Mouse (Mus musculus): ENCODE measurements around the gene Orai2. TPM values are rescaled to one million over a fixed set of nuclear protein-coding genes. Genes with fewer than 3 reads are reported as not detected.
"Not testable (repeated sequence)": the region's sequence is repeated elsewhere in the genome, so short reads cannot be mapped to it uniquely, and the experiment has no call there.

Orai2 gene
- total and polyA plus RNA-seq, 3 experiments = 33.6 to 35.7 TPM; not detected in 1

GRCm38 (mm10) chr5:136163807-136164474, 6.6 kb downstream of the Orai2 start (continued):
- no peak for TF ChIP-seq RCOR1 (IDR thresholded peaks at IDR 0.05; ENCODE audit: low read depth, low read length)

GRCm38 (mm10) chr5:136160084-136160483, 10.4 kb downstream of the Orai2 start:
- not testable (repeated sequence) for DNase-seq (ENCODE audit: low read depth, low spot score); H3K27ac ChIP-seq (ENCODE audit: control insufficient read depth, low read depth, low read length); H3K27me3 ChIP-seq (ENCODE audit: control insufficient read depth in 1 of 2, insufficient read depth in 2 of 2, low read length in 2 of 2); H3K4me1 ChIP-seq (ENCODE audit: control insufficient read depth in 1 of 2, insufficient read depth in 2 of 2, low read length in 2 of 2); H3K79me2 ChIP-seq (ENCODE audit: control insufficient read depth, insufficient read depth, low read length, poor library complexity); H3K9me3 ChIP-seq (replicated peaks; ENCODE audit: insufficient read depth, low read length); H3K36me3 ChIP-seq (ENCODE audit: control insufficient read depth in 1 of 2, insufficient read depth in 2 of 2, low read length in 2 of 2); H3K4me3 ChIP-seq (ENCODE audit: control insufficient read depth in 1 of 2, insufficient read depth in 1 of 2, low read depth in 2 of 2, low read length in 2 of 2); H3K9ac ChIP-seq (ENCODE audit: control insufficient read depth, low read depth, low read length, poor library complexity, severe bottlenecking)

- no peak for TF ChIP-seq USF1 (IDR thresholded peaks at IDR 0.05; ENCODE audit: low read depth, low read length)
- TF ChIP-seq ZNF384 (IDR thresholded peaks at IDR 0.05; ENCODE audit: low read depth, low read length) = no peak
- no peak for TF ChIP-seq MYC (IDR thresholded peaks at IDR 0.05; ENCODE audit: low read depth, low read length)
- no peak for TF ChIP-seq TCF12 (IDR thresholded peaks at IDR 0.05; ENCODE audit: low read depth, low read length)
- no peak for TF ChIP-seq MYB (IDR thresholded peaks at IDR 0.05; ENCODE audit: low read depth, low read length)
- TF ChIP-seq KAT2A (conservative IDR thresholded peaks at IDR 0.05; ENCODE audit: low read depth, low read length) = no peak
- TF ChIP-seq TBP (IDR thresholded peaks at IDR 0.05; ENCODE audit: low read depth, low read length) = no peak
- TF ChIP-seq EP300 (IDR thresholded peaks at IDR 0.05; ENCODE audit: low read depth in 1 of 2, low read length in 2 of 2) = no peak
- TF ChIP-seq MAX (IDR thresholded peaks at IDR 0.05; ENCODE audit: low read length) = no peak
- TF ChIP-seq NRF1 (IDR thresholded peaks at IDR 0.05; ENCODE audit: insufficient read depth, low read depth, low read length, poor library complexity, severe bottlenecking) = no peak
- no peak for TF ChIP-seq POLR2AphosphoS2 (IDR thresholded peaks at IDR 0.05; ENCODE audit: low read length)
- TF ChIP-seq CTCF (IDR thresholded peaks at IDR 0.05 in 2 of 3, conservative IDR thresholded peaks at IDR 0.05 in 1 of 3; ENCODE audit: control insufficient read depth in 1 of 3, insufficient read depth in 1 of 3, low read depth in 2 of 3, low read length in 3 of 3, poor library complexity in 1 of 3, severe bottlenecking in 1 of 3) = no peak
- TF ChIP-seq UBTF (IDR thresholded peaks at IDR 0.05; ENCODE audit: borderline replicate concordance, insufficient read depth, low read depth, low read length) = no peak
- TF ChIP-seq NELFE (IDR thresholded peaks at IDR 0.05; ENCODE audit: low read depth, low read length) = no peak
- TF ChIP-seq HCFC1 (IDR thresholded peaks at IDR 0.05; ENCODE audit: low read depth, low read length) = no peak
- no peak for TF ChIP-seq MEF2A (IDR thresholded peaks at IDR 0.05; ENCODE audit: extremely low read depth, insufficient replicate concordance, low read depth, low read length, poor library complexity, severe bottlenecking)
- no peak for TF ChIP-seq JUND (IDR thresholded peaks at IDR 0.05; ENCODE audit: low read depth, low read length)
- DNase-seq (ENCODE audit: low read depth, low spot score) = no peak
- Histone ChIP-seq H3K27me3 (ENCODE audit: control insufficient read depth in 1 of 2, insufficient read depth in 2 of 2, low read length in 2 of 2) (no peaks in the 10 kb centered on the region), H3K79me2 (ENCODE audit: control insufficient read depth, insufficient read depth, low read length, poor library complexity) (no peaks in the 10 kb centered on the region), H3K9me3 (replicated peaks; ENCODE audit: insufficient read depth, low read length) (no peaks in the 10 kb centered on the region), H3K9ac (ENCODE audit: control insufficient read depth, low read depth, low read length, poor library complexity, severe bottlenecking) (no peak overlapping the region), H3K4me1 (ENCODE audit: control insufficient read depth in 1 of 2, insufficient read depth in 2 of 2, low read length in 2 of 2) (no peaks in the 10 kb centered on the region), H3K27ac (ENCODE audit: control insufficient read depth, low read depth, low read length) (no peak overlapping the region), H3K4me3 (ENCODE audit: control insufficient read depth in 1 of 2, insufficient read depth in 1 of 2, low read depth in 2 of 2, low read length in 2 of 2) (no peak overlapping the region), H3K36me3 (ENCODE audit: control insufficient read depth in 1 of 2, insufficient read depth in 2 of 2, low read length in 2 of 2) (peaks cover 0 to 3% of the 10 kb centered on the region in 2 experiments; a peak in 1 of 4 replicates)
Measured at GRCm38 (mm10) chr5:136155399-136155798, 15.1 kb downstream of the Orai2 start.

Measured in MEL (cell line).